Mouse (Mus musculus) neural tube, embryonic 12.5 days (tissue): ENCODE data around the gene Gm44503. TPM values are rescaled to one million over a fixed set of nuclear protein-coding genes. Genes with fewer than 3 reads are reported as not detected.

Experiments
- ATAC-seq: fragments of 200-750 bp; cut with Nextera tagmentation; 2 replicates; pipeline ENCODE4 v1.8.0; 2017; ENCODE audit warnings: low read depth, mild to moderate bottlenecking, moderate TSS enrichment, moderate library complexity; ENCODE audit not compliant: low FRiP score
- H3K27ac ChIP-seq: fragments of 300-500 bp; sonication (generic); 2 replicates; pipeline ENCODE4 v1.5.1; 2016
- H3K27me3 ChIP-seq: fragments of 300-500 bp; sonication (generic); replicated peaks from 2 replicates; pipeline ENCODE4 v1.6.1; 2016; ENCODE audit warnings: mild to moderate bottlenecking
- H3K36me3 ChIP-seq: fragments of 300-500 bp; sonication (generic); 2 replicates; pipeline ENCODE4 v1.6.1; 2016; ENCODE audit warnings: mild to moderate bottlenecking
- H3K4me1 ChIP-seq: fragments of 300-500 bp; sonication (generic); 2 replicates; pipeline ENCODE4 v1.6.1; 2016
- H3K4me2 ChIP-seq: fragments of 300-500 bp; sonication (generic); replicated peaks from 2 replicates; pipeline ENCODE4 v1.6.1; 2016; ENCODE audit warnings: mild to moderate bottlenecking
- H3K4me3 ChIP-seq: fragments of 300-500 bp; sonication (generic); 2 replicates; pipeline ENCODE4 v1.5.1; 2016
- H3K9ac ChIP-seq: fragments of 300-500 bp; sonication (generic); 2 replicates; pipeline ENCODE4 v1.6.1; 2016; ENCODE audit warnings: mild to moderate bottlenecking
- H3K9me3 ChIP-seq: fragments of 300-500 bp; sonication (generic); 2 replicates; pipeline ENCODE4 v1.6.1; 2016; ENCODE audit warnings: mild to moderate bottlenecking
- WGBS: fragments of 180-500 bp; shearing (Covaris S2); methylation state at CpG from one replicate; pipeline ENCODE4 v1.1.7; 2016; 5-methylcytosine and 5-hydroxymethylcytosine counted together
- polyA plus RNA-seq: library from polyadenylated mRNA; unstranded; fragments of >200 nt; fragmentation: Nextera tagmentation; extraction: Ambion mirVana; gene quantifications from 2 replicates; pipeline ENCODE4 v1.2.1, GENCODE M21; 2016

The Gm44503 gene
- polyA plus RNA-seq: not detected in 2 replicates

DNA sequence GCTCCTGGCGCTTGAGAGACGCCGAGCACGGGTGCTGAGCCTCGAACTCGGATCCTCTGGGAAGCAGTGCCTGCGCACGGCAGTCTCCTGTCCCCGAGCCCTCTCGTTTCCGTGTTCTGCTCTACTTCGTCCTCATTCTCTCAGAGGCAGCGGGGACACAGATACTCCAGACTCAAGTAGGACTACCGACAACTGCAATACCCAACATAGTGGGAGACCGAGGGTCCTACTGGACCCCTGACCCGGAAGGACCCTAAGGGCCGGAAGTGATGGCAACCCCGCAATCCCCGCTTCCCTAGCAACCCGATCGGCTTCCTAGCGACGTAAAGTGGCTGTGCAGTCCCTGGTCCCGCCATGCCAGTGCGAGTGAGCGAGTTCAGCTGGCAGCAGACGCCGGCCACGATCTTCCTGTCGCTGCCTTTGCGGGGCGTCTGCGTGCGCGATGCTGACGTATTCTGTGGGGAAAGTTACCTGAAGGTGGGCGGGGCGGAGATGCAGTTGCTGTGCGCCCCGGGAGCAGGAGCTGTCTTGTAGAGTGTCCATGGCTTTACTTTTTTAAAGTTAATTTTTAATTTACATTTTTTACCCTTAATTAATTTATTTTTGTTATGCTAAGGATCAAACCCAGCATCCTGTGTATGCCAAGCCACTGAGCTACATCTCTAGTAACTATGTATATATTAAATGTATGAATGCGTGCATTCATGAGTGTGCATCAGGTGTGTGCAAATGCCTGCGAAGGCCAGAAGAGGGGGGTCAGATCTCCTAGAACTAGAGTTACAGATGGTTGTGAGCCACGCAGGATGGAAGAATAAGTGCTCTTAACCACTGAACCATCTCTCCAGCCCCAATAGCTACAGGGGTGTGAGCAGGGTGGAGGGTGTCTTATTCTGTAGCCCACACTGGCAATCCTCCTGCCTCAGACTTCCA, at the start of gene Gm44503, which contains the start of gene Dyx1c1:
Gm44503 (plus strand) TSS at position 332 of the 930 bp plus-strand sequence.
Dyx1c1 (plus strand) TSS at position 265 of the 930 bp plus-strand sequence.
- H3K27me3 ChIP-seq: no peaks in the 10 kb centered on the region
- peaks cover 6% of the 10 kb centered on the region; the same call in 1 of the 2 replicates for H3K4me1 ChIP-seq
- H3K4me3 ChIP-seq: peak within 1 kb of the TSS; percentile 52
- peak within 1 kb of the TSS; percentile 69 for H3K4me2 ChIP-seq
- H3K27ac ChIP-seq: no peak within 1 kb of the TSS
- no peaks in the 10 kb centered on the region for H3K36me3 ChIP-seq
- ATAC-seq: peak; percentile 95
- no peaks in the 10 kb centered on the region for H3K9me3 ChIP-seq
- H3K9ac ChIP-seq: peak within 1 kb of the TSS; percentile 45
- WGBS: 2% methylated on average over 43 of the region's 43 CpGs

DNA sequence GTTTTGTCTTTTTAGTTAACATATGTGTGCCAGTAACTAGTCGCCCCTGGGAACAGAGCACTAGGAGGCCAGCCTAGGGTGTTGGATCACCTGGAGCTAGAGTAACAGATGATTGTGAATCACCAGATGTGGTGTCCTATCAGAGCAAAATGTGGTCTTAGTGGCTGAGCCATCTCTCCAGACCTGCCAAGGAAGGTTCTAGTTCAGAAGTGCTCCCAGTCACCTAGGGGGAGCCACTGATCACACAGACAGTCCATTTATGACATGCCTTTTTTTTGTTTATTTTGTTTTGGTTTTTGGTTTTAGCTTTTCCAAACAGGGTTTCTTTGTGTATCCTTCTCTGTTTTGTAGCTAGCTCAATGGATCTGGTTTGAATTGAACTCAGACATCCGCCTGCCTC, 47.3 kb upstream of the Gm44503 start:
- no peak overlapping the region for H3K9ac ChIP-seq
- H3K9me3 ChIP-seq: no peaks in the 10 kb centered on the region
- H3K27me3 ChIP-seq: no peaks in the 10 kb centered on the region
- H3K4me2 ChIP-seq: no peak overlapping the region
- 87% methylated on average over 2 of the region's 2 CpGs for WGBS
- H3K4me1 ChIP-seq: no peaks in the 10 kb centered on the region
- no peak overlapping the region for H3K27ac ChIP-seq
- peaks cover 15% of the 10 kb centered on the region; the same call in 1 of the 2 replicates for H3K36me3 ChIP-seq
- H3K4me3 ChIP-seq: no peak overlapping the region
- no peak for ATAC-seq

DNA sequence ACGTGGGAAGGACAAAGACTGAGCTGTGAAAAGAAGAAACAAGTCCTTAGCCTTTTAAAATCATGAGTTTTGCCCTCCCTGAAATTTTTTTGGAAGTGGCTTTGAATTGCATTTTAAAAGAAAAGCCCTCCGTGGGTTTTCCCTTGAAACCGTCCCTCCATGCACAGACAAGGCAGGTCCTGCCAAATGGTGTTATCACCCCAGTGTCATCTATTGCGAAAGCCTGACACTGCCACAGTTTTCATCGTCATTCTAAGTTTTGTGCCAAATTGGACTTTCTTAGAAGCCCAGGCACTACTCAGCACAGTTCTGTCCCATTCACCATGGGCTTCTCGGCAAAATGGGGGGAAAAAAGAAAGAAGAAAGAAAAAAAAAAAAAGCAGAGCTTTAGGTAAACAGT, 45.1 kb upstream of the Gm44503 start:
- 77% methylated on average over 6 of the region's 6 CpGs for WGBS
- no peak for ATAC-seq

DNA sequence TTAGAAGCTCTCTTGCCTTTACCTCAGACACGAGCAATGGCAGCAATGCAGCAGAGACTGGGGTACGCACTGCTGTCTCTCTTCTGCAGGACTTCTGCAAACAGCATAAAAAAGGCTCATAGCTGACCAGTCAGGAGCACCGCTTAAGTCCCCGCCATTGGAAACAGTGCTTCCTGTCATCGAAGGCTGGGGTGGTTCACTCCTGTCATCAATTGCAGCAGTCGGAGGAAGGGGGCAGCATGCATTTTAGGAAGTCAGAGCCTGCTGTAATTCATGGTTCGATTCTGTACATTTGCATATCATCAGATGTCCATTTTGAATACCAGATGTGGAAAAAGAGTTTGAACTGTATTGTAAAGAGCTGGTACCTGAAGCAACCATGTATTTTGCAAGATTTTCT, 42.9 kb upstream of the Gm44503 start:
- H3K9ac ChIP-seq: no peak overlapping the region
- WGBS: 80% methylated on average over 7 of the region's 7 CpGs
- no peak overlapping the region for H3K4me2 ChIP-seq
- no peaks in the 10 kb centered on the region for H3K9me3 ChIP-seq
- H3K27ac ChIP-seq: no peak overlapping the region
- H3K4me3 ChIP-seq: no peak overlapping the region
- no peaks in the 10 kb centered on the region for H3K4me1 ChIP-seq
- H3K27me3 ChIP-seq: no peaks in the 10 kb centered on the region
- no peak for ATAC-seq
- 0 out of 2 replicates have a peak, but pooled peaks cover 4% of the 10 kb centered on the region for H3K36me3 ChIP-seq

More for the DNA sequence above, 45.1 kb upstream of the Gm44503 start:
- H3K9ac ChIP-seq: no peak overlapping the region
- no peaks in the 10 kb centered on the region for H3K4me1 ChIP-seq
- H3K4me3 ChIP-seq: no peak overlapping the region
- H3K27ac ChIP-seq: no peak overlapping the region
- no peaks in the 10 kb centered on the region for H3K9me3 ChIP-seq
- peaks cover 7% of the 10 kb centered on the region; the same call in 1 of the 2 replicates for H3K36me3 ChIP-seq
- H3K27me3 ChIP-seq: no peaks in the 10 kb centered on the region
- H3K4me2 ChIP-seq: no peak overlapping the region

DNA sequence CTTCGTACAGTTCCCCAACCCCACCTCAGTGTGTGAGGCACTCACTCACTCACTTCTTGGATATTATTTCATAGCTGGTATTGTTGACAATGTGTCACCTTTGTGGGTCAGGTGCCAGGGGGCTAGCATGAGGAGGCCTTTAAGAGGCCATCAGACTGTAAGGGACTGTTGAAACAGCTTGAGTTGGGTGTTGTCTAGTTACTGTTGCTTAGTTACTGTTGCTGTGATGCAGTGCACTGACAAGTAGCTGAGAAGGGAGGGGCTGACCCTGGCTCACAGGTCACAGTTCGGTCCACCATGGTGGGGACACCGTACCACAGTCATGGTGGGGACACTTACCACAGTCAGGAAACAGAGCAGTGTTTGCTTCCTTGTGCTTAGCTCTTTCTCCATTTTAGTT, 35.6 kb upstream of the Gm44503 start:
- peaks cover 14% of the 10 kb centered on the region for H3K4me1 ChIP-seq
- H3K27ac ChIP-seq: no peak overlapping the region
- no peaks in the 10 kb centered on the region for H3K9me3 ChIP-seq
- 77% methylated on average over 3 of the region's 3 CpGs for whole genome bisulfite sequencing
- ATAC-seq: no peak
- H3K4me3 ChIP-seq: no peak overlapping the region
- H3K36me3 ChIP-seq: no peaks in the 10 kb centered on the region
- 0 out of 2 replicates have a peak, but pooled peaks cover 7% of the 10 kb centered on the region for H3K27me3 ChIP-seq
- H3K4me2 ChIP-seq: no peak overlapping the region
- no peak overlapping the region for H3K9ac ChIP-seq

DNA sequence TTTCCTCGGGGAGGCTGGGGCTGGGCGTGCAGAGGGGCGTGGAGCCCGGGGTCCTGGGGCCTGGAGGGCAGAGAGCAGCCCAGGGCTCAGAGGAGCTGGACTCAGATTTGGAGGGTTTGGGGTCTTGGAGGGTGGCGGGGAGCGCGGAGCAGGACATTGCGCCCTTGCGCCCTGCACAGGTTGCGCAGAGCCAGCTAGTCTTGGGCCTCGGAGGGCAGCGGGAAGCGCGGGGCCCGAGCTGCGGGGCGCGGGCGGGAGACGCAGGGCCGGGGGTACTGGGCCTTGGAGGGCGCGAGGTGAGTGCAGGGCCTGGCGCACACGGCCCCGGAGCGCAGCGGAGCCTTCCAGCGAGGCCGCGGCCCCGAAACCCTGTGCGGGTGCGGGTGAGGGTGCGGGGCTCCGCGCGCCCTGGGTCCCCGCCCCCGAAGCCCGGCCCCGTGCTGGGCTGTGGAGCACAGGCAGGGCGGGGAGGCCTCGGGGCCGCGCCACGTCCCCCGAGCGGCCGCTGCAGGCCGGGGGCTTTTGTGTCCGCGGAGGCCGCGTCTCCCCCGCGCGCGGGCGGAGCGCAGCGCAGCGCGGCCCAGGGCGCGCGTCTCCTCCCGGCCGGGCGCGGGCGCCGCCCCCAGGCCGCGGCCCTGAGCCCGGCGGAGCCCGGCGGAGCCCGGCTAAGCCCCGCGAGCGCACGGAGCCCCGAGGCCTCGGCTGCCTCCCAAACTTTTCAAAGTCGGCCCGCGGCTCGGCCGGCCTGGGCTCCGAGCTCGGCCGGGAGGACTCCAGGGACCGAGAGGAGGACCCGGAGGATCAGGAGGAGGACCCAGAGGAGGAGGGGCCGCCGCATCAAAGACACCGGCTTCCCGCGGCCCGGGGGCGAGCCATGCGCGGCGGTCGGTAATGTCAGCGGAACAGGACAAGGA, 33.4 kb upstream of the Gm44503 start, which contains the start of gene Pygo1:
Pygo1 (plus strand) TSS at position 625 of the 914 bp plus-strand sequence.
- Histone ChIP-seq H3K9ac (peak within 1 kb of the TSS; percentile 94), H3K4me1 (peaks cover 14% of the 10 kb centered on the region), H3K27ac (peak within 1 kb of the TSS; percentile 53; the same call in 1 of the 2 replicates), H3K9me3 (no peaks in the 10 kb centered on the region), H3K36me3 (no peaks in the 10 kb centered on the region), H3K4me2 (peak within 1 kb of the TSS; percentile 89), H3K27me3 (0 out of 2 replicates have a peak, but pooled peaks cover 7% of the 10 kb centered on the region), H3K4me3 (peak within 1 kb of the TSS; percentile 80)
- peak; percentile 81 for ATAC-seq
- 1% methylated on average over 108 of the region's 108 CpGs for WGBS

DNA sequence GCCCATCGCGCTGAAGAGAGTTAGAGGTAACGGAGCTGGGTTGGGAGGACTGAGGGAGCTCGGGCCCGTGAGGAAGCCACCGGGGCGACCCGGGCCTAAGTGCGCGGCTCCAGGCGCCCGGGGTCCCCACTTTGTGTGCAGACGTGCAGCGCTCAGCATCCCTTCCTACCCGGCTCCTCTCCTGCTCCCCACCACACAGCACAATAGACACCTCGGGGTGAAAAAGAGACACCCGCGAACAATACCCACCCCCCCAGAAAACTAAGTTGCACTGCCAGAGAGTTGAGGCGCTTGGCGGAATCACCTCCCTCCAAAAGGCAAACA, 32.8 kb upstream of the Gm44503 start:
- H3K4me3 ChIP-seq: peak overlapping the region; percentile 80
- H3K27ac ChIP-seq: 0 out of 2 replicates have a peak overlapping the region, but pooled peaks have one; percentile 53
- no peaks in the 10 kb centered on the region for H3K36me3 ChIP-seq
- H3K9ac ChIP-seq: peak overlapping the region; percentile 94
- ATAC-seq: peak; percentile 74
- H3K4me1 ChIP-seq: peaks cover 14% of the 10 kb centered on the region
- 0 out of 2 replicates have a peak, but pooled peaks cover 7% of the 10 kb centered on the region for H3K27me3 ChIP-seq
- H3K4me2 ChIP-seq: peak overlapping the region; percentile 89
- H3K9me3 ChIP-seq: no peaks in the 10 kb centered on the region
- WGBS: 3% methylated on average over 20 of the region's 20 CpGs

DNA sequence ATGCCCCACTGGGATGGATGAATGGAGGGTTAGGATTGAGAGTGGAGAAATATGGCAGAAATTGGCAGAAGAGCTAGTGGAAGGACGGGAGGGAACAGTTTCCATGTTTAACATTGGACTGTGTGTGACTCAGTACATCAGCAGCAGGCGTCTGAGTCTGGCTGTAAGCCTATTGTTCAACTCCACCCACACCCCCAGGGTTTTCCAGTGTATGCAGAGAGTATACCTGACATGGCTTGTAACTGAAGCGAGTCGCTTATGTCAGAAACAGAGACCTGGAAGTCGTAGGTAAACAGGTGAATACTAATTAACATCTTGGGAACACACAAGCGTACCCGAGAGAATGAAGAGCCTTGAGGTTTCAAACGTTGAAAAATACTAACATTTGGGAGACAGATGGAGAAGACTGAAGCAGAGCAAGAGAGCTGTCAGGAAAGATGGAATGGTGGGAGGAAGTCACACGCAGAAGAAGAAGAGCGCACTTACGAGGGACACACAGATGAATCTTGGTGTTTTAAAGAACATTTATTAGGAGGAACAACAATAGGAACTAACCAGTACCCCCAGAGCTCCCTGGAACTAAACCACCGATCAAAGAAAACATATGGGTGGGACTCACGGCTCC, 27.4 kb upstream of the Gm44503 start:
- H3K27ac ChIP-seq: no peak overlapping the region
- no peak overlapping the region for H3K9ac ChIP-seq
- H3K27me3 ChIP-seq: no peaks in the 10 kb centered on the region
- H3K9me3 ChIP-seq: no peaks in the 10 kb centered on the region
- H3K4me3 ChIP-seq: no peak overlapping the region
- no peak overlapping the region for H3K4me2 ChIP-seq
- WGBS: 82% methylated on average over 13 of the region's 13 CpGs
- peaks cover 7% of the 10 kb centered on the region; the same call in 1 of the 2 replicates for H3K36me3 ChIP-seq
- H3K4me1 ChIP-seq: peaks cover 14% of the 10 kb centered on the region
- ATAC-seq: no peak

DNA sequence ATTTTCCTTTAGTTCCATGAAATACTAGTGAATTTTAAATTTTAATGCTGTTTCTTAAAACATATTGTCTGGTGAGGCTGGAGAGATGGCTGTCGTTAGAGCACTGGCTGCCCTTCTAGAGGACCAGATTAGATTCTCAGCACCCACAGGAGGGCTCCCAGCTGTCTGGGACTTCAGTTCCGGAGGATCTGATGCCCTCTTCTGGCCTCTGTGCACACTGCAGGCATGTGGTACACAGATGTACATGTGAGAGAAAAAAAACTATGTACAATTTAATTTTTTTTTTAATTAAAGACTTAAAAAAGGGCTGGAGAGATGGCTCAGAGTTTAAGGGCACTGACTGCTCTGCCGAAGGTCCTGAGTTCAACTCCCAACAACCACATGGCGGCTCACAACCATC, 23.3 kb upstream of the Gm44503 start:
- Histone ChIP-seq H3K27me3 (no peaks in the 10 kb centered on the region), H3K4me2 (no peak overlapping the region), H3K27ac (no peak overlapping the region), H3K4me3 (no peak overlapping the region), H3K9ac (no peak overlapping the region), H3K9me3 (no peaks in the 10 kb centered on the region), H3K36me3 (peaks cover 7% of the 10 kb centered on the region; the same call in 1 of the 2 replicates), H3K4me1 (no peaks in the 10 kb centered on the region)
- WGBS: 91% methylated on average over 4 of the region's 4 CpGs
- ATAC-seq: no peak

DNA sequence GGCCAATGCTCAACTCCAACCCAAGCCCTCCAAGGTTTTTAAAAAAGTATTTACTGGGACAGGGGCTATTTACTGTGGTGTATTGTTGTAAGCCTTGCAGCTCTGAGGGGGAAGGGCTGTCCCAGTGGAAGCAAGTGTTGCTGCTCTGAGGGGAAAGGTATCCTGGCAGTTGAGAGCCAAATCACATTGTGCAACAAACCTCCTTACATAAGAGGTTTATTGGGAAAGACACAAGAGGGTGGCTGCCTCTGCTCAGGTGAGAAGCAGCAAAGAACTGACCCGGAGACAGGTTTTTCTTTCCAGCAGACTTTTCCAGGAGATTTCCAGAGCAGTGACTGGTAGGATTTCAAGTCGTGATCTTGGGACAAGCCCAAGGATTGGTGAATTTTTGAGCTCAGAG, 22.4 kb upstream of the Gm44503 start:
- no peak overlapping the region for H3K4me3 ChIP-seq
- H3K9me3 ChIP-seq: no peaks in the 10 kb centered on the region
- H3K4me1 ChIP-seq: no peaks in the 10 kb centered on the region
- H3K27me3 ChIP-seq: no peaks in the 10 kb centered on the region
- H3K4me2 ChIP-seq: no peak overlapping the region
- no peak overlapping the region for H3K27ac ChIP-seq
- WGBS: 77% methylated on average over 2 of the region's 2 CpGs
- H3K9ac ChIP-seq: no peak overlapping the region
- peaks cover 7% of the 10 kb centered on the region; the same call in 1 of the 2 replicates for H3K36me3 ChIP-seq
- no peak for ATAC-seq

DNA sequence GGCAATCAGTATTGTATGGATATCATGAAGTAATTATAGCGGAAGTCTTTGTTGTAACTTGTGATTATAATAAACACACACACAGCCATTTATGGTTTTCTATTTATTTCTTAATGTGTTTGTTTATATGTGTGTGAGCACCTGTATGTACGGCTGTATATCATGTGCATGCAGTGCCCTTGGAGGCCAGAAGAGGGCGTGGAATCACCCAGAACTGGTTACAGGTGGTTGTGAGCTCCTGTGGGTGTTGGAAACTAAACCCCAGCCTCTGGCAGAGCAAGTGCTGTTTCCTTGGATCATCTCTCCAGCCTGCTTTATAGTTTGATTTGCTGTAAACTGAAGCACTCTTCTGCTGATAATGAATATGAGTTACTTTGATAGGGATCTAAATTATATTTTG, 15.2 kb upstream of the Gm44503 start:
- H3K4me3 ChIP-seq: no peak overlapping the region
- H3K9ac ChIP-seq: no peak overlapping the region
- H3K36me3 ChIP-seq: peaks cover 36% of the 10 kb centered on the region
- H3K9me3 ChIP-seq: peaks cover 6% of the 10 kb centered on the region; the same call in 1 of the 2 replicates
- no peaks in the 10 kb centered on the region for H3K27me3 ChIP-seq
- no peak overlapping the region for H3K27ac ChIP-seq
- ATAC-seq: no peak
- no peaks in the 10 kb centered on the region for H3K4me1 ChIP-seq
- WGBS: 66% methylated on average over 3 of the region's 3 CpGs
- H3K4me2 ChIP-seq: no peak overlapping the region
